Comparison of ENCODE assay signal across 20 mouse cellular contexts in genomic region chr10:37457384-37457783, GRCm38 (mm10).
"Had no signal": no experiment of that assay in that cellular context is flagged by ENCODE, and none has a peak within 500 bp of the region (broad histone marks: within the 10 kb centered on the region; RNA-seq: fewer than 3 reads in every experiment).

No protein-coding gene starts in this region.

- ATAC-seq: intestine, embryonic 16.5 days had no signal

- H3K36me3 ChIP-seq: limb, embryonic 12.5 days; liver, embryonic 13.5 days; neural tube, embryonic 12.5 days; neural tube, embryonic 15.5 days; stomach, embryonic 15.5 days had no signal

- H3K9me3 ChIP-seq: limb, embryonic 12.5 days; liver, embryonic 13.5 days; neural tube, embryonic 12.5 days; neural tube, embryonic 15.5 days; stomach, embryonic 15.5 days had no signal

- H3K4me3 ChIP-seq: left cerebral cortex, adult 2 months; limb, embryonic 12.5 days; liver, embryonic 13.5 days; neural tube, embryonic 12.5 days; neural tube, embryonic 15.5 days; stomach, embryonic 15.5 days had no signal

- H3K27ac ChIP-seq: kidney, postnatal 0 days; left cerebral cortex, adult 2 months; limb, embryonic 12.5 days; liver, embryonic 13.5 days; neural tube, embryonic 12.5 days; neural tube, embryonic 15.5 days; stomach, embryonic 15.5 days had no signal

- DNase-seq: kidney, adult 18-20 months; kidney, adult 9 months; kidney, postnatal 36 days; layer of hippocampus, postnatal 36 days; liver; liver, embryonic 13.5 days; lung, adult 2 months; lung, postnatal 14 days; lung, postnatal 4 days; right cerebral cortex, adult 18-20 months; right cerebral cortex, postnatal 14 days; right cerebral cortex, postnatal 4 days; thymus, postnatal 25 days had no signal

- H3K9ac ChIP-seq: limb, embryonic 12.5 days; liver, embryonic 13.5 days; neural tube, embryonic 12.5 days; neural tube, embryonic 15.5 days; stomach, embryonic 15.5 days had no signal

- H3K4me2 ChIP-seq: limb, embryonic 12.5 days; liver, embryonic 13.5 days; neural tube, embryonic 12.5 days; neural tube, embryonic 15.5 days; stomach, embryonic 15.5 days had no signal

- H3K27me3 ChIP-seq: limb, embryonic 12.5 days; liver, embryonic 13.5 days; neural tube, embryonic 12.5 days; neural tube, embryonic 15.5 days; stomach, embryonic 15.5 days had no signal

- H3K4me1 ChIP-seq: limb, embryonic 12.5 days; liver, embryonic 13.5 days; neural tube, embryonic 12.5 days; neural tube, embryonic 15.5 days; stomach, embryonic 15.5 days had no signal
